Mouse (Mus musculus): ENCODE data around the gene Ccer2. TPM values are rescaled to one million over a fixed set of nuclear protein-coding genes. Genes with fewer than 3 reads are reported as not detected.

Gene Ccer2
- polyA plus RNA-seq, 1 experiment from 2014 or later: not detected

GRCm38 (mm10) chr7:28799994-28800393 is 44.0 kb downstream of the Ccer2 start:
- Histone ChIP-seq H3K4me1 (ENCODE audit: insufficient read depth, low read depth, low read length) (peaks cover 30% of the 10 kb centered on the region), H3K27ac (ENCODE audit: low read length) (no peak overlapping the region), H3K36me3 (ENCODE audit: insufficient read depth, low read length) (no peaks in the 10 kb centered on the region), H3K9me3 (ENCODE audit: low read length) (no peaks in the 10 kb centered on the region), H3K4me2 (replicated peaks; ENCODE audit: low read depth, low read length) (no peak overlapping the region), H3K4me3 (ENCODE audit: low read depth, low read length) (no peak overlapping the region), H3K9ac (replicated peaks; ENCODE audit: low read depth) (no peak overlapping the region), H3K27me3 (replicated peaks; ENCODE audit: insufficient read depth, low read length) (no peaks in the 10 kb centered on the region)
- TF ChIP-seq CTCF (IDR thresholded peaks at IDR 0.05): no peak
- no peak for TF ChIP-seq EP300 (IDR thresholded peaks at IDR 0.05)
- ATAC-seq (no peak), DNase-seq (ENCODE audit: low spot score) (no peak)
- WGBS: 88% methylated on average over 9 of the region's 9 CpGs

- ATAC-seq (no peak), DNase-seq (ENCODE audit: low spot score) (peak; percentile 85)
- Histone ChIP-seq H3K27me3 (replicated peaks; ENCODE audit: insufficient read depth, low read length) (no peaks in the 10 kb centered on the region), H3K27ac (ENCODE audit: low read length) (peak overlapping the region; percentile 94), H3K4me2 (replicated peaks; ENCODE audit: low read depth, low read length) (no peak overlapping the region), H3K36me3 (ENCODE audit: insufficient read depth, low read length) (no peaks in the 10 kb centered on the region), H3K9me3 (ENCODE audit: low read length) (no peaks in the 10 kb centered on the region), H3K4me3 (ENCODE audit: low read depth, low read length) (no peak overlapping the region), H3K4me1 (ENCODE audit: insufficient read depth, low read depth, low read length) (peaks cover 30% of the 10 kb centered on the region), H3K9ac (replicated peaks; ENCODE audit: low read depth) (0 out of 2 replicates have a peak overlapping the region, but pooled peaks have one; percentile 17)
- peak; percentile 74 for TF ChIP-seq EP300 (IDR thresholded peaks at IDR 0.05)
- no peak for TF ChIP-seq CTCF (IDR thresholded peaks at IDR 0.05)
- 35% methylated on average over 3 of the region's 3 CpGs for WGBS
Measured at GRCm38 (mm10) chr7:28801451-28801850, 45.5 kb downstream of the Ccer2 start.

GRCm38 (mm10) chr7:28801901-28802670 is 46.1 kb downstream of the Ccer2 start:
- DNase-seq (ENCODE audit: low spot score) (peak; percentile 94), ATAC-seq (peak; percentile 87)
- Histone ChIP-seq H3K9ac (replicated peaks; ENCODE audit: low read depth) (0 out of 2 replicates have a peak overlapping the region, but pooled peaks have one; percentile 17), H3K27me3 (replicated peaks; ENCODE audit: insufficient read depth, low read length) (no peaks in the 10 kb centered on the region), H3K9me3 (ENCODE audit: low read length) (no peaks in the 10 kb centered on the region), H3K4me2 (replicated peaks; ENCODE audit: low read depth, low read length) (peak overlapping the region; percentile 38), H3K27ac (ENCODE audit: low read length) (peak overlapping the region; percentile 94), H3K4me3 (ENCODE audit: low read depth, low read length) (no peak overlapping the region), H3K36me3 (ENCODE audit: insufficient read depth, low read length) (no peaks in the 10 kb centered on the region), H3K4me1 (ENCODE audit: insufficient read depth, low read depth, low read length) (peaks cover 26% of the 10 kb centered on the region)
- TF ChIP-seq CTCF (IDR thresholded peaks at IDR 0.05) (peak; percentile 55), EP300 (IDR thresholded peaks at IDR 0.05) (peak; percentile 83)
- WGBS: 10% methylated on average over 10 of the region's 10 CpGs

- peak; percentile 79 for TF ChIP-seq EP300 (IDR thresholded peaks at IDR 0.05)
- no peak for TF ChIP-seq CTCF (IDR thresholded peaks at IDR 0.05)
- Histone ChIP-seq H3K9me3 (ENCODE audit: low read length) (no peaks in the 10 kb centered on the region), H3K27me3 (replicated peaks; ENCODE audit: insufficient read depth, low read length) (no peaks in the 10 kb centered on the region), H3K27ac (ENCODE audit: low read length) (peak overlapping the region; percentile 94), H3K4me3 (ENCODE audit: low read depth, low read length) (no peak overlapping the region), H3K9ac (replicated peaks; ENCODE audit: low read depth) (no peak overlapping the region), H3K36me3 (ENCODE audit: insufficient read depth, low read length) (no peaks in the 10 kb centered on the region), H3K4me2 (replicated peaks; ENCODE audit: low read depth, low read length) (peak overlapping the region; percentile 38; the same call in 1 of the 2 replicates), H3K4me1 (ENCODE audit: insufficient read depth, low read depth, low read length) (peaks cover 31% of the 10 kb centered on the region)
- DNase-seq (ENCODE audit: low spot score): peak; percentile 91
- 4% methylated on average over 10 of the region's 10 CpGs for WGBS
- peak; percentile 74 for ATAC-seq
Measured at GRCm38 (mm10) chr7:28802846-28803588, 47.0 kb downstream of the Ccer2 start.

GRCm38 (mm10) chr7:28803756-28804155 is 47.8 kb downstream of the Ccer2 start:
- H3K9me3 ChIP-seq (ENCODE audit: low read length): no peaks in the 10 kb centered on the region
- WGBS: 27% methylated on average over 4 of the region's 4 CpGs
- no peak overlapping the region for H3K4me3 ChIP-seq (ENCODE audit: low read depth, low read length)
- H3K9ac ChIP-seq (replicated peaks; ENCODE audit: low read depth): no peak overlapping the region
- peaks cover 34% of the 10 kb centered on the region for H3K4me1 ChIP-seq (ENCODE audit: insufficient read depth, low read depth, low read length)
- DNase-seq (ENCODE audit: low spot score) (peak; percentile 54), ATAC-seq (no peak)
- no peaks in the 10 kb centered on the region for H3K27me3 ChIP-seq (replicated peaks; ENCODE audit: insufficient read depth, low read length)
- peak overlapping the region; percentile 94 for H3K27ac ChIP-seq (ENCODE audit: low read length)
- no peaks in the 10 kb centered on the region for H3K36me3 ChIP-seq (ENCODE audit: insufficient read depth, low read length)
- H3K4me2 ChIP-seq (replicated peaks; ENCODE audit: low read depth, low read length): no peak overlapping the region
- TF ChIP-seq EP300 (IDR thresholded peaks at IDR 0.05) (no peak), CTCF (IDR thresholded peaks at IDR 0.05) (no peak)

GRCm38 (mm10) chr7:28806869-28807268 is 50.9 kb downstream of the Ccer2 start:
- DNase-seq (ENCODE audit: low spot score): peak; percentile 44
- Histone ChIP-seq H3K4me1 (ENCODE audit: insufficient read depth, low read depth, low read length) (peaks cover 32% of the 10 kb centered on the region), H3K4me2 (replicated peaks; ENCODE audit: low read depth, low read length) (no peak overlapping the region), H3K4me3 (ENCODE audit: low read depth, low read length) (no peak overlapping the region), H3K9ac (replicated peaks; ENCODE audit: low read depth) (no peak overlapping the region), H3K36me3 (ENCODE audit: insufficient read depth, low read length) (no peaks in the 10 kb centered on the region), H3K9me3 (ENCODE audit: low read length) (no peaks in the 10 kb centered on the region), H3K27ac (ENCODE audit: low read length) (no peak overlapping the region), H3K27me3 (replicated peaks; ENCODE audit: insufficient read depth, low read length) (no peaks in the 10 kb centered on the region)
- peak; percentile 49 for TF ChIP-seq CTCF (IDR thresholded peaks at IDR 0.05)
- no peak for TF ChIP-seq EP300 (IDR thresholded peaks at IDR 0.05)
- no peak for ATAC-seq
- 70% methylated on average over 4 of the region's 4 CpGs for whole genome bisulfite sequencing
